Mouse (Mus musculus): Measurements from ENCODE around the gene Tekt2. TPM values are rescaled to one million over a fixed set of nuclear protein-coding genes. Genes with fewer than 3 reads are reported as not detected.

Tekt2 gene
- polyA plus RNA-seq, 1 experiment from 2014 or later = 2.4 TPM

- Histone ChIP-seq H3K9me3 (no peaks in the 10 kb centered on the region), H3K4me3 (no peak overlapping the region), H3K36me3 (no peaks in the 10 kb centered on the region), H3K4me1 (peaks cover 17% of the 10 kb centered on the region), H3K9ac (no peak overlapping the region), H3K27me3 (replicated peaks) (peaks cover 44% of the 10 kb centered on the region), H3K4me2 (no peak overlapping the region), H3K27ac (replicated peaks) (no peak overlapping the region)
- no peak for ATAC-seq (ENCODE audit: extremely low read depth, insufficient number of reproducible peaks, low FRiP score, low TSS enrichment)
- 83% methylated on average over 6 of the region's 6 CpGs for WGBS
Measured at GRCm38 (mm10) chr4:126306058-126306457, 19.4 kb downstream of the Tekt2 start.

- Histone ChIP-seq H3K9ac (no peak overlapping the region), H3K4me1 (peaks cover 23% of the 10 kb centered on the region), H3K36me3 (no peaks in the 10 kb centered on the region), H3K27ac (replicated peaks) (no peak overlapping the region), H3K9me3 (no peaks in the 10 kb centered on the region), H3K4me2 (no peak overlapping the region), H3K27me3 (replicated peaks) (peaks cover 50% of the 10 kb centered on the region), H3K4me3 (no peak overlapping the region)
- 91% methylated on average over 1 of the region's 1 CpGs for WGBS
- ATAC-seq (ENCODE audit: extremely low read depth, insufficient number of reproducible peaks, low FRiP score, low TSS enrichment) = no peak
Measured at GRCm38 (mm10) chr4:126305428-126305827, 20.1 kb downstream of the Tekt2 start.

- 57% methylated on average over 4 of the region's 4 CpGs for WGBS
Measured at GRCm38 (mm10) chr4:126303877-126304276, 21.6 kb downstream of the Tekt2 start.

GRCm38 (mm10) chr4:126301584-126302309 is 23.7 kb downstream of the Tekt2 start:
- no peaks in the 10 kb centered on the region for H3K9me3 ChIP-seq
- WGBS = 5% methylated on average over 27 of the region's 27 CpGs
- H3K4me2 ChIP-seq = peak overlapping the region; percentile 70
- no peaks in the 10 kb centered on the region for H3K36me3 ChIP-seq
- peak overlapping the region; percentile 47 for H3K4me3 ChIP-seq
- H3K4me1 ChIP-seq = peaks cover 26% of the 10 kb centered on the region
- peak overlapping the region; percentile 58; the same call in 1 of the 2 replicates for H3K9ac ChIP-seq
- peaks cover 74% of the 10 kb centered on the region for H3K27me3 ChIP-seq (replicated peaks)
- no peak for ATAC-seq (ENCODE audit: extremely low read depth, insufficient number of reproducible peaks, low FRiP score, low TSS enrichment)
- H3K27ac ChIP-seq (replicated peaks) = no peak overlapping the region

More at GRCm38 (mm10) chr4:126303877-126304276, 21.6 kb downstream of the Tekt2 start:
- no peaks in the 10 kb centered on the region for H3K36me3 ChIP-seq
- H3K27me3 ChIP-seq (replicated peaks) = peaks cover 59% of the 10 kb centered on the region
- H3K4me1 ChIP-seq = peaks cover 19% of the 10 kb centered on the region
- no peak overlapping the region for H3K4me3 ChIP-seq
- ATAC-seq (ENCODE audit: extremely low read depth, insufficient number of reproducible peaks, low FRiP score, low TSS enrichment) = no peak
- no peak overlapping the region for H3K9ac ChIP-seq
- no peaks in the 10 kb centered on the region for H3K9me3 ChIP-seq
- no peak overlapping the region for H3K4me2 ChIP-seq
- H3K27ac ChIP-seq (replicated peaks) = no peak overlapping the region

GRCm38 (mm10) chr4:126300916-126301583 is 24.4 kb downstream of the Tekt2 start:
- H3K27ac ChIP-seq (replicated peaks) = no peak overlapping the region
- peaks cover 78% of the 10 kb centered on the region for H3K27me3 ChIP-seq (replicated peaks)
- H3K4me2 ChIP-seq = peak overlapping the region; percentile 70
- H3K4me3 ChIP-seq = peak overlapping the region; percentile 47
- ATAC-seq (ENCODE audit: extremely low read depth, insufficient number of reproducible peaks, low FRiP score, low TSS enrichment) = no peak
- no peaks in the 10 kb centered on the region for H3K9me3 ChIP-seq
- under 1% methylated on average over 48 of the region's 50 CpGs for WGBS
- H3K4me1 ChIP-seq = peaks cover 32% of the 10 kb centered on the region
- H3K36me3 ChIP-seq = no peaks in the 10 kb centered on the region
- peak overlapping the region; percentile 58 for H3K9ac ChIP-seq

GRCm38 (mm10) chr4:126296617-126297101 is 28.8 kb downstream of the Tekt2 start:
- peak overlapping the region; percentile 67 for H3K4me2 ChIP-seq
- peak overlapping the region; percentile 41 for H3K4me3 ChIP-seq
- no peaks in the 10 kb centered on the region for H3K9me3 ChIP-seq
- H3K27ac ChIP-seq (replicated peaks) = 0 out of 2 replicates have a peak overlapping the region, but pooled peaks have one; percentile 1
- WGBS = 1% methylated on average over 34 of the region's 34 CpGs
- peaks cover 68% of the 10 kb centered on the region for H3K27me3 ChIP-seq (replicated peaks)
- H3K9ac ChIP-seq = peak overlapping the region; percentile 73
- H3K36me3 ChIP-seq = no peaks in the 10 kb centered on the region
- ATAC-seq (ENCODE audit: extremely low read depth, insufficient number of reproducible peaks, low FRiP score, low TSS enrichment) = 0 out of 2 replicates have a peak, but pooled peaks have one; percentile 21
- peaks cover 27% of the 10 kb centered on the region for H3K4me1 ChIP-seq

GRCm38 (mm10) chr4:126295937-126296336 is 29.6 kb downstream of the Tekt2 start:
- Histone ChIP-seq H3K36me3 (no peaks in the 10 kb centered on the region), H3K4me1 (peaks cover 26% of the 10 kb centered on the region), H3K9ac (no peak overlapping the region), H3K4me2 (peak overlapping the region; percentile 67; the same call in 1 of the 2 replicates), H3K27me3 (replicated peaks) (peaks cover 68% of the 10 kb centered on the region), H3K4me3 (no peak overlapping the region), H3K27ac (replicated peaks) (no peak overlapping the region), H3K9me3 (no peaks in the 10 kb centered on the region)
- WGBS = 45% methylated on average over 4 of the region's 4 CpGs
- no peak for ATAC-seq (ENCODE audit: extremely low read depth, insufficient number of reproducible peaks, low FRiP score, low TSS enrichment)

GRCm38 (mm10) chr4:126295152-126295551 is 30.3 kb downstream of the Tekt2 start:
- 70% methylated on average over 6 of the region's 6 CpGs for WGBS
- no peak overlapping the region for H3K27ac ChIP-seq (replicated peaks)
- no peaks in the 10 kb centered on the region for H3K36me3 ChIP-seq
- no peaks in the 10 kb centered on the region for H3K9me3 ChIP-seq
- no peak overlapping the region for H3K4me3 ChIP-seq
- H3K4me2 ChIP-seq = no peak overlapping the region
- no peak overlapping the region for H3K9ac ChIP-seq
- ATAC-seq (ENCODE audit: extremely low read depth, insufficient number of reproducible peaks, low FRiP score, low TSS enrichment) = no peak
- peaks cover 68% of the 10 kb centered on the region for H3K27me3 ChIP-seq (replicated peaks)
- peaks cover 20% of the 10 kb centered on the region for H3K4me1 ChIP-seq

GRCm38 (mm10) chr4:126291196-126291595 is 34.3 kb downstream of the Tekt2 start:
- ATAC-seq (ENCODE audit: extremely low read depth, insufficient number of reproducible peaks, low FRiP score, low TSS enrichment) = no peak
- no peaks in the 10 kb centered on the region for H3K9me3 ChIP-seq
- peaks cover 30% of the 10 kb centered on the region for H3K4me1 ChIP-seq
- 25% methylated on average over 13 of the region's 13 CpGs for WGBS
- H3K4me3 ChIP-seq = no peak overlapping the region
- H3K4me2 ChIP-seq = peak overlapping the region; percentile 25
- peaks cover 73% of the 10 kb centered on the region for H3K27me3 ChIP-seq (replicated peaks)
- H3K27ac ChIP-seq (replicated peaks) = no peak overlapping the region
- no peak overlapping the region for H3K9ac ChIP-seq
- H3K36me3 ChIP-seq = no peaks in the 10 kb centered on the region

GRCm38 (mm10) chr4:126290314-126290713 is 35.2 kb downstream of the Tekt2 start:
- H3K27ac ChIP-seq (replicated peaks) = no peak overlapping the region
- H3K4me1 ChIP-seq = peaks cover 31% of the 10 kb centered on the region
- no peak overlapping the region for H3K4me3 ChIP-seq
- H3K4me2 ChIP-seq = no peak overlapping the region
- no peak overlapping the region for H3K9ac ChIP-seq
- H3K36me3 ChIP-seq = no peaks in the 10 kb centered on the region
- H3K27me3 ChIP-seq (replicated peaks) = peaks cover 71% of the 10 kb centered on the region
- WGBS = 78% methylated on average over 8 of the region's 8 CpGs
- H3K9me3 ChIP-seq = 0 out of 2 replicates have a peak, but pooled peaks cover 3% of the 10 kb centered on the region
- ATAC-seq (ENCODE audit: extremely low read depth, insufficient number of reproducible peaks, low FRiP score, low TSS enrichment) = no peak

- Histone ChIP-seq H3K36me3 (no peaks in the 10 kb centered on the region), H3K4me2 (peak overlapping the region; percentile 75), H3K27ac (replicated peaks) (no peak overlapping the region), H3K4me1 (peaks cover 31% of the 10 kb centered on the region), H3K4me3 (peak overlapping the region; percentile 57), H3K27me3 (replicated peaks) (peaks cover 84% of the 10 kb centered on the region), H3K9ac (0 out of 2 replicates have a peak overlapping the region, but pooled peaks have one; percentile 50), H3K9me3 (0 out of 2 replicates have a peak, but pooled peaks cover 3% of the 10 kb centered on the region)
- no peak; the same call in 1 of the 2 replicates for ATAC-seq (ENCODE audit: extremely low read depth, insufficient number of reproducible peaks, low FRiP score, low TSS enrichment)
- 31% methylated on average over 17 of the region's 17 CpGs for WGBS
Measured at GRCm38 (mm10) chr4:126288085-126288666, 37.3 kb downstream of the Tekt2 start.
